Mouse (Mus musculus): Measurements from ENCODE around the gene Nek9.

The Nek9 gene

DNA sequence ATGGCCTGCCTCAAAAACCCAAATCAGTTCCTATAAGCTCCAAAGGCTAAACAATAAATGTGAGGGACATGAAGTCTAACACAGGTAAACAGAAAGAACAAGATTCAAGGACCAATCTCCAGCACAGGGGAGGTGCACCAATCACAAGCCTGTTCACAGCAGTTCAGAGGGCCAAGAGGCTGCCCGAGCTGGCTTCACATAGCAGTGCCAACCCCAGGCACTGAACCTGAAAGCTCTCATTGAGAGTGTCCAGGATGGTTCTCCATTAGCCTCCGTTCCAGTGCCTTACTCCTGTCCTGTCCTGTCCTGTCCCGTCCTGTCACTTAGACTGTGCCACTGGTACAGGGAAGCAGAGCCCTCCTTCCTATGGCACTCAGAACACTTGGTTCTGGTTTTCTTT lies 8.0 kb upstream of the Nek9 start:
- DNase-seq (ENCODE audit: low spot score in 2 of 2) = no peak

DNA sequence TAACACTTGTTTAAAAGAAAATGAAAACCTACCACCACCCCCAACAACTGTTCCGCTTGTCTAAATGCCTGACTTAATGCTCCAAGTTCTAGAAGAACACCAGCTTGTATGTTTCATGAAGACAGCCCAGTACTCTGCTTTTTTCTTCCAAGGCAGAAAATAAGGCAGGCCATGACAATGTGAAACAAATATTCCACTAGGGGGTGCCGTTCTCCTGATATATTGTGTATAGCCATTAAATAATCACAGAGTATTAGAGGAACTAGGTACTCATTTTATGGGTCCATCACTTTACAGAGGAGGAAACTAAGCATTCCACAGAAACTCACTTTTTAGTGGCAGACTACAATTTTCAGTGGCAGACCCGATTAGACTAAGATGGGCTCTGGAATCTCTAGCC lies 7.2 kb upstream of the Nek9 start:
- no peak for DNase-seq (ENCODE audit: low spot score in 2 of 2)

DNA sequence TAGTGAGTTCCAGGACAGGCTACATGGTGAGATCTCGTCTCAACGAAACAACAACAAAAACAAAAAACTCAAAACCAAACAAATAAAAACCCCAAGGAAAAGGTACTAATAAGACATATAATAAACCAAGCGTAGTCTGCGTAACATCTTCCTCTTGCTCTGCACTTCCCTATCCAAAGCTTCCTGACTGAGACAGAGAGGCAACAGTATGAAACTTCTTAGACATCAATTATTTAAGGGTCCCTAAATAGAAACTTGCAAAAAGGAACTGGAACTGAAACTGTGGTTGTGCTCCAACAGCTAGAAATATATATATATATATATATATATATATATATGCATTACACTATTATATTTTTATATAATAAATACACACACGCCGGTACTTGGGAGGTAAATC lies 6.4 kb upstream of the Nek9 start:
- DNase-seq (ENCODE audit: low spot score in 2 of 2) = no peak

DNA sequence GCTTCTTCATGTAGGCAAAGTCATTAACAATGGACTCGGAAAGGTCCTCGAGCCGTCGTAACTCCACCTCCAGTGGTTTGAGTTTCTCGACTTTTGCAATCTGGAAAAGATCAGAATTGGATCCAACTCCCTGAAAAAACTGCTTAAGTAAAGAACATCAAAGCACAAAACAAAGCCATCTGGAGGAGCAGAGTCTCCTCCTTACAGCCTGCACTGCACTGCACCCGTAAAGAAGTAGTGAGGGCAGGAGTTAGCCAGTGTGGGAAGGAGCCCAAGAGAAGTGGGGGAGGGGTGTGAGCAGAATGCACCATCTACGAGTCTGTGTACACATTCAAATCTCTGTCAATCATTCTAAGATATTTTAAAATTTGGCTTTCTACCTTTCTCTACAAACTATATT lies 5.1 kb upstream of the Nek9 start:
- no peak for DNase-seq (ENCODE audit: low spot score in 2 of 2)

- DNase-seq (ENCODE audit: low spot score in 2 of 2) = no peak
Measured at GRCm38 (mm10) chr12:85342310-85342709, 3.1 kb upstream of the Nek9 start.

DNA sequence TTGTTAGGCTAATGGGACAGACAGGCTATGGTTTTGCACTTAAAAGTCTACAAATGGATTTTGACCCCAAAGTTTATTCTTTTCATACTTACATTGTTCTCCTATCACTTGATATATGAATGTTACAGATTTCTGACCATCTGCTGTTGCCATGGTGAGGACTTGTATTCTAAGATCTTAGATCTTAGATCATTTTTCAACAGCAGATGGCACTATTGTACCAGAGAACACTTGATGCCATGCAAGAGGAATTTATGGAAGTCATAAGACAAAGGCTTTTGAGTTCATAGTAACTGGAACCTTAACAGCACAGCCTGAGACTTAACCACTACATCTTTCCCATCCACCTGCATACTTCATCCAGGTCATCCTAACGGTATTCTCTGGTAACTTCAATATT lies 2.0 kb upstream of the Nek9 start:
- no peak for DNase-seq (ENCODE audit: low spot score in 2 of 2)

DNA sequence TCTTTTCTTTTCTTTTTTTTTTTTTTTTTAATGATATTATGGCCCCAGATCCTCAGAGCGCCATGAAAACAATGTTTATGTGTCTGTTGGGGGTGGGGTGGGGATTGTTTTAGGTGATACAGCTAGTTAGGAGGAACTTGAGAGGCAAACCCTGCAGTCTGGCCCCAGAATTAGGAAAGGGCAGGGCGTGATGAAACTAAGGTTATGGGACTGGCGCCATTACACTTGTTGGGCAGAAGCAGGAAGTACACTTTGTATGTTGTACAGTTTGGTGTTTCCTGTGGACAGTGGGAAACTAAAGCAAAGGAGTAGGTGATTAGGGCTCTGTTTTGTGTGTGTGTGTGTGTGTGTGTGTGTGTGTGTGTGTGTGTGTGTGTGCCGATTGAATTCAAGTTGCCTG lies 785 bp upstream of the Nek9 start:
- no peak for DNase-seq (ENCODE audit: low spot score in 2 of 2)

DNA sequence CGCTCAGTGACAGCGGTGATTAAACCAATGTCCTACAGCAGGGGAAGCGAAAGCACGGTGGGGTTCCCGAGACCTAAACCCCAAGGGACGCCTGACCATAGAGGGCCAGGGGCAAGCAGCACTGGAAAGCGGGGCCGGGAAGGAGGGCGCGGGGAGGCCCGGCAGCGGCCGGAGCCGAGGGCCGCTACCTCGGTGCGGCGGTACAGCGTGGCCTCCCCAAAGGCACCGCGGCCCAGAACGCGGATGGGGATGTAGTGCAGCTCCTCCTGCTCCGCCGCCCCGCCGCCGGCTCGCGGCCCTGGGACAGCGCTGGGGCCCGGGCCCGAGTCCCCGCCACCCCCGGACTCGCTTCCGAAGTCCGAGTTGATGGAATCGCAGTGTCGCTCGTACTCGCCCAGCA lies 347 bp downstream of the Nek9 start:
- no peak for DNase-seq (ENCODE audit: low spot score in 2 of 2)

DNA sequence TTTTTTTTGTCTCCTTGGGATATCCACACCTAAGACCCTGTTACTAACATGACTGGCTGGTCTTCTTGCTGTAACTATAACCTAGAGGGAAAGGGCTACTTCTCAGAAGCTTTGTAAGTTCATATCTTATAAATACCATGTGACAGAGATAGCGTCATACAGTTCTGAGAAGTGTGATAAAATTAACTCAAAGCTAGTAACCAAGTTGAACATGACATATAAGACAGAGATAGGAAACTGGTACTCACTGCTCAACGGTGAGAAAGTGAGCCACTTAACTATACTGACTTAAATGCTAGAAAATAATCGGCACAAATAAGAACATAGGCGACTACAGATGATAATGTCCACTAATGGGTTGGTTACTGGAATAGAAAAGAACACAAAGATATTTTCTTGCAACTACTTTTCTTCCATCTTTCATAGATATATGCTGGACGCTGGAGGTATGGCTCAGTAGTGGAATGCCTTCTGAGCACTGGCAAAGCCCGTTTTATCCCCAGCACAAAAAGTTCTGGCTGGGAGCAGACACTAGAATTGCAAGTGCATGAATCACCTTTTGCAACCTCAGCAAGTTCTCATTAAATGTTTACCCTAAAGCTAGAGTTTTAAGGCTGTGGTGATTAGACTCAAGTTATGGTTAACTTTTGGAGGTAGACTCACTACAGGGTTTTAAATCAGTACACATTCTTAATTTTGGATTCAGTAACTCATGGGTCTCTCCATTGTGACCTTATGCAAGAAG lies 1.4 kb downstream of the Nek9 start:
- no peak for DNase-seq (ENCODE audit: low spot score in 2 of 2)

DNA sequence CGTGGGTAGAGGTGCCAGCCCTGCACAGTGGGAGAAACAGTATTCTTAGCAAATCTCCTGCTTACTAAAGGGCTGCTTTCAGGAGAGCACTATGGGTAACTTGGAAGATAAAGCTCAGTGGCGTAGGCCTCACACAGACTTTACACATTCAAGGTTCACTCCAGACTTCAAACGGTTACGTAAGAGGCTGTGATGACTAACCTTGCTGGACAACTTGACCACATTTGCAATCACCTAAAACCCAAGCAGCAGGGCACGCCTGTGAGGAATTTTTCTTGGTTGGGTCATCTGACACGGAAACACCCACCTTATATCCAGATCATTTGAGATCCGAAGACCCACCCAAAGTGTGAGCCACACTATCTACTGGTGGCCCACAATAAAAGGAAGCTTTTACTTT lies 9.0 kb downstream of the Nek9 start:
- DNase-seq (ENCODE audit: low spot score in 2 of 2) = no peak

- DNase-seq (ENCODE audit: low spot score in 2 of 2) = no peak
Measured at GRCm38 (mm10) chr12:85308651-85309050, 30.5 kb downstream of the Nek9 start.

GRCm38 (mm10) chr12:85305247-85305892 lies 33.8 kb downstream of the Nek9 start:
- DNase-seq (ENCODE audit: low spot score in 2 of 2) = peak; percentile 52 to 81

- DNase-seq (ENCODE audit: low spot score in 2 of 2) = no peak
Measured at GRCm38 (mm10) chr12:85304725-85305124, 34.4 kb downstream of the Nek9 start.

DNA sequence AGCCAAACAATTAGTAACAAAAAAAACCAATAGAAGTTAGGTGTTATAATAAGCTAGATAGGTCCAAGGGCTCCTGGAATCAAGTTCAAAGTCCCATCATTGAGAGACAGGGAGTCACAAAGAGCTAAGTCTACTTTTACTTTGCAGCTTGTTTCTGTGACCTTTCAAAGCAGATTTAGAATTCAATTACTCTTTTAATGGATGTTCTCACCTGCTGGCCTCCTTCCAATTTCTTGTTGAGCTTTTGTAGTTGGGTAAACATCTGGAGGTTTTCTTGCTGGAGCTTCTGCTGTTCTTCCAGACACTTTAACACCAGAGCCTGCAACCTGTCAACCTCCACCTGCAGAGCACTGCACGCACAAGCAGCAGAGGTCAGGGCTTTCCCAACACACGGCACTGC lies 35.9 kb downstream of the Nek9 start:
- DNase-seq (ENCODE audit: low spot score in 2 of 2) = no peak

DNA sequence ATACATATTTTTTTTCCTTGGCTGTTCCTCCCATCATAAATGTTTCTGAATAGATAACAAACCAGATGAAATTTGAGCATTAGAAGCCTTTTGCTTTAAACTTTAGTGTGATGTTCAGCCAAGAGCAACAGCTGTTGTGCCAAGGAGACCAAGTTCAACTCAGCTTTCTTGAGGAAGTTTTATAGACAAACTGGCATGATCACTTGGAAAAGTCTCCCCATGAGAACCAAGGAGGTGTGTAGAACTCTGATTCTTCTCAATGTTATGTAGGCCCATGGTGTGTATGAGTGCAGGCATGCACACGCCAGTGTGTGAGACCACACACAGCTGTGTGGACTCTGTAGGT lies 40.4 kb downstream of the Nek9 start:
- no peak for DNase-seq (ENCODE audit: low spot score in 2 of 2)

DNA sequence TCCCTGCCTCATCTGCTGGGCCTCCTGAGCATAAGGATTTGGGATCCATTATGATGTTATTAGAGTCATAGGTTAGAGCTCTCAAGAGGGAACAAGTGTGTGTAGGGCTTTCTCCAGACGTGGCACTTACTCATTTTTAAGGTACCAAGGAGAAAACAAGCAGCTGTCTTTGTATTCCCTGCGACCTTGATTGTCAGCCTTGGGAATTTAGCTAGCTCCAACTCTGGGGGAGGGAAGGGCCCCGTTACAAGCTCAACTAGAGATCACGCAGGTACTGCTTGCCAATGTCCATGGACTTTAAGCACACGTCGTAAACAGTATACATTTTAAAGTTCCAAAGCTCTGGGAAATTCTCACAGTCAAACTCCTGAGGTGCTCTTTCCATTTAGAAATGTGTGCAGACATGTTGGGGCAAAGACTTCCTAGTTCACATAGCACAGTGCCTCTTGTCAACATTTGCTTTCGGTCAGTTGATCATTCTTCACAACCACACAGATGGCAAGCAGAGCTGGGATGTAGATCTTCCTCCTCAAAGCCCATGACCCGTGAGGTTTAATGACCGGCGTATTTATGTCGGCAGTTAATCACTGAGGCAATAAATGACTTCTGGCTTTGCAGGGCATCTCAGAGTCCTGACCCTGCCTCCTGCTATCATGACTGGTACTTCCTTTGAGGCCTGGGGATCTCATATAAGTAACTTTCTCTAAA lies 40.9 kb downstream of the Nek9 start:
- DNase-seq (ENCODE audit: low spot score in 2 of 2) = no peak

- no peak for DNase-seq (ENCODE audit: low spot score in 2 of 2)
Measured at GRCm38 (mm10) chr12:85297345-85297997, 41.7 kb downstream of the Nek9 start.

- no peak for DNase-seq (ENCODE audit: low spot score in 2 of 2)
Measured at GRCm38 (mm10) chr12:85296915-85297314, 42.2 kb downstream of the Nek9 start.

DNA sequence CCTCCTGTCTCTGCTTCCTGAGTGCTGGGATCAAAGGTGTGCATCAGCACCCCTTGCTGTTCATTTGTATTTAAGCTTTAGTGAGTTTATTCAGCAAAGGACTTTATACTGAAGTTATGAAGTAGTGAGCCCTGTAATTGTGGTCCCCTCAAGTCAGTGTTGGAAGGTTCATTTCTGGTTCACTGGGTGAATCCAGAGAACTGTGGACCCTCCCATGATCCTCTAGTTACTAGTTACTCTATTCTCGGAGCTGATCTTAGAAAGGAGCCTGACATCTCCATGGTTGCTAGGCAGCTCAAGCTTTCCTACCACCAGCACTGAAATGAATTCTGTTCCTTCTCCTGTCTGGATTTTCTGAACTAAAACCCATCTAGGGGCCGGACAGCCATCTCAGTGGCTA lies 43.7 kb downstream of the Nek9 start:
- no peak for DNase-seq (ENCODE audit: low spot score in 2 of 2)

DNA sequence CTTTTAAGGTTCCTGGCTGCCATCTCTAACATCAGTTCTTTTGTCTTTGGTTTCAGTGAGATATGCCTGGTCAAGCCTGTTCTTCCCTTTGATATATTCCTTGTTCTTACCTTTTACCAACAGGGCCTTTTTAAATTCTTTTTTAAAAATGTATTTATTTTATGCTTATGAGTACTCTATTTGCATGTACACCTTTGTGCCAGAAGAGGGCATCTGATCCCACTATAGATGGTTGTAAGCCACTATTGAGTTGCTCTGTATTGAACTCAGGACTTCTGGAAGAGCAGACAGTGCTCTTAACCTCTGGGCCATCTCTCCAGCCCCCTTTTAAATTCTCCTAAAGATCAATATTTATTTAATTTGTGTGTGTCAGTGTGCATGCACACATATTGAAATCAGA lies 46.3 kb downstream of the Nek9 start:
- DNase-seq (ENCODE audit: low spot score in 2 of 2) = no peak

GRCm38 (mm10) chr12:85292288-85292687 lies 46.9 kb downstream of the Nek9 start:
- no peak for DNase-seq (ENCODE audit: low spot score in 2 of 2)

DNA sequence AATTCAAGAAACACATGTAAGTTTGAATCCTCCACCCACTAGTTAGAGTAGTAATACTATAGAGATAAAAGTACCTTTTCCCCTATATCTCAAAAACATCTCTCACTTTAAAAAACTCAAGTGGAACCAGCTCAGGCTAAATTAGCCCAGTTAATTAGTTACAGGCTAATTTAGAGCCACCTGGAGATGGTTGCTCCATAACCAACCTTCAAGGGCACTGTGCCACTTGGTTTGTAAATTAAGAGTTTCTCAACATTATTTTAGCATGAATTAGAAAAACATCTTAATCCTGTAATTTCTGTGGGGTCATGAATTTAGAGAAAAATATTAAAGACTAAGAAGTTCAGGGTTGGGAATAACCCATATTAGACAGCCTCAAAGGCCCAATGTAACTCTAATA lies 47.6 kb downstream of the Nek9 start:
- DNase-seq (ENCODE audit: low spot score in 2 of 2) = no peak

- no peak for DNase-seq (ENCODE audit: low spot score in 2 of 2)
Measured at GRCm38 (mm10) chr12:85290633-85291032, 48.5 kb downstream of the Nek9 start.
